Mouse (Mus musculus) forebrain, embryonic 14.5 days (tissue): ENCODE measurements around the gene Prkce. TPM values are rescaled to one million over a fixed set of nuclear protein-coding genes. Genes with fewer than 3 reads are reported as not detected.

Source experiments
- ATAC-seq: fragments of 200-750 bp; cut with Nextera tagmentation; 2 replicates; pipeline ENCODE4 v1.8.0; 2017; ENCODE audit warnings: mild to moderate bottlenecking, moderate library complexity
- DNase-seq: peaks from one replicate; pipeline ENCODE4 v3.0.0-alpha.2; 2015; ENCODE audit warnings: low spot score
- H3K27ac ChIP-seq: fragments of 300-500 bp; sonication (generic); 2 replicates; pipeline ENCODE4 v1.5.1; 2014; ENCODE audit warnings: low read depth, mild to moderate bottlenecking, control low read depth, low read length, moderate library complexity
- H3K27me3 ChIP-seq: fragments of 300-500 bp; sonication (generic); replicated peaks from 2 replicates; pipeline ENCODE4 v1.6.1; 2014; ENCODE audit warnings: low read length, control low read depth, mixed read lengths; ENCODE audit not compliant: control insufficient read depth, insufficient read depth
- H3K36me3 ChIP-seq: fragments of 300-500 bp; sonication (generic); 2 replicates; pipeline ENCODE4 v1.6.1; 2014; ENCODE audit warnings: low read length, control low read depth; ENCODE audit not compliant: control insufficient read depth, insufficient read depth
- H3K4me1 ChIP-seq: fragments of 300-500 bp; sonication (generic); 2 replicates; pipeline ENCODE4 v1.6.1; 2014; ENCODE audit warnings: antibody characterized with exemption, low read length, control low read depth; ENCODE audit not compliant: control insufficient read depth, insufficient read depth
- H3K4me2 ChIP-seq: fragments of 300-500 bp; sonication (generic); 2 replicates; pipeline ENCODE4 v1.6.1; 2014; ENCODE audit warnings: mild to moderate bottlenecking, control low read depth, low read length
- H3K4me3 ChIP-seq: fragments of 300-500 bp; sonication (generic); 2 replicates; pipeline ENCODE4 v1.5.1; 2014; ENCODE audit warnings: low read depth, low read length, control low read depth
- H3K9ac ChIP-seq: fragments of 300-500 bp; sonication (generic); 2 replicates; pipeline ENCODE4 v1.6.1; 2014; ENCODE audit warnings: mild to moderate bottlenecking, low read length, control low read depth, moderate library complexity
- H3K9me3 ChIP-seq: fragments of 300-500 bp; sonication (generic); replicated peaks from 2 replicates; pipeline ENCODE4 v1.6.1; 2016; ENCODE audit warnings: low read length, control low read depth, mixed read lengths; ENCODE audit not compliant: control insufficient read depth
- WGBS: fragments of 180-500 bp; shearing (Covaris S2); extraction: QIAGEN DNeasy Blood & Tissue Kit; methylation state at CpG from one replicate; pipeline ENCODE4 v1.1.7; 2014; 5-methylcytosine and 5-hydroxymethylcytosine counted together
- polyA plus RNA-seq: library from polyadenylated mRNA; unstranded; fragments of >200 nt; fragmentation: Nextera tagmentation; extraction: Ambion mirVana; gene quantifications from 2 replicates; pipeline ENCODE4 v1.2.1, GENCODE M21; 2014

Prkce gene
- polyA plus RNA-seq, 1 experiment from 2014 or later: 16.9 TPM

DNA sequence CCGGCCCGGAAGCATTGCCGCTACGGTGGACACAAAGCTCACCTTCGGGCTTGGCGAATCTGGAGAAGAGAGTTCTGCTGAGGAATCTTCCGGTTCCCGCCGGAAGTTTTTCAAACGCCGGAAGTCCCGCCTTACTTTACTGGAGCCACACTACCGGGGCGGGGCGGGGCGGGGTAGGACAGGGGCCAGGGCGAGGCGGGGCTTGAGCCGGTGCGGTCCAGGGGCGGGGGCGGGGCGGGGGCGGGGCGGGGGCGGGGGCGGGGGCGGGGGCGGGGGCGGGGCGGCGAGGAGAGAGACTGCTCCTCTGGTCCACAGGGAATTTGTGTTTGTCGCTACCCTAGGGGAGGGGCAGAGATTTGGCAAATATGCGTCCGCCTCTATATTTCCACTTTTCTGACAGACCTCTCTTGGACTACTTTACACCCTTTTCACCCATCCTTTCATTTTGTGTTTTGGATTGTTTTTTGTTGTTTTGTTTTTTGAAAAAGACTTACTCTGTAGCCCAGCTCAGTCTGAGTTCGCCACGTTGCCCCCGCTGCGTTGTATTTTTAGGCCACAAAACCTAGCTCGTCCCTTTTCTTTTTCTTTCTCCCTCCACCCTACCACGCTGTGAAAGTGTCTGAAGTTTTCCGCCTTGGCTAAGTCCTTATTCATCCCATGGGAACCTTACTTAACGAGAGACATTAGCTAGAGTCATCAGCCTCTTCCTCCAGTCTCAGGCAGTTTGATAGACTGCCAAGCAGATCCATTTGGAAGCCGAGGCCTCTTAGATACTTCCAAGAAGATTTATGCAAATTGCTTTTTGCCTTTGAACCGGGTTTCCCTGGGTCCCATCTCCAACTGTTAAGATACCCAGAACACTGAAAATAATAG is 22.3 kb upstream of the Prkce start, which contains the start of gene Srbd1:
TSS of gene Srbd1 (minus strand) at position 97 of the 873 bp plus-strand sequence.
- H3K27ac ChIP-seq: peak within 1 kb of the TSS; percentile 36; the same call in 1 of the 2 replicates
- under 1% methylated on average over 33 of the region's 45 CpGs for WGBS
- peaks cover 9% of the 10 kb centered on the region for H3K4me1 ChIP-seq
- ATAC-seq: peak; percentile 97
- no peaks in the 10 kb centered on the region for H3K36me3 ChIP-seq
- H3K4me3 ChIP-seq: peak within 1 kb of the TSS; percentile 63
- H3K9ac ChIP-seq: peak within 1 kb of the TSS; percentile 82
- H3K4me2 ChIP-seq: peak within 1 kb of the TSS; percentile 91
- H3K27me3 ChIP-seq: no peaks in the 10 kb centered on the region
- DNase-seq: peak; percentile 96
- no peaks in the 10 kb centered on the region for H3K9me3 ChIP-seq

DNA sequence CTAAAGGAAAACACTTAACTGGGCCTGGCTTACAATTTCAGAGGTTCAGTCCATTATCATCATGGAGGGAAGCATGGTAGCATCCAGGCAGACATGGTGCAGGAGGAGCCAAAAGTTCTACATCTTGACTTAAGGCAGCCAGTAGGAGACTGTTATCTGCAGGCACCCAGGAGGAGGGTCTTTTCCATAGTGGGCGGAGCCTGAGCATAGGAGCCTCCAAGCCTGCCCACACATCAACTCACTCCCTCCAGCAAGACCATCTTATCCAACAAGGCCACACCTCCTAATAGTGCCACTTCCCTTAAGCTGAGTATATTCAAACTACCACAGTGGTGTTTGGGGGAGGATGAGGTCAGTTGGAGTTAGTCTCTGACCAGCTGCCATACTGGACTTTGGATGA is 17.9 kb upstream of the Prkce start:
- Histone ChIP-seq H3K9me3 (no peaks in the 10 kb centered on the region), H3K4me3 (no peak overlapping the region), H3K36me3 (no peaks in the 10 kb centered on the region), H3K27me3 (no peaks in the 10 kb centered on the region), H3K9ac (no peak overlapping the region), H3K27ac (no peak overlapping the region), H3K4me1 (peaks cover 3% of the 10 kb centered on the region; the same call in 1 of the 2 replicates), H3K4me2 (no peak overlapping the region)
- DNase-seq (no peak), ATAC-seq (no peak)
- 94% methylated on average over 1 of the region's 1 CpGs for WGBS

- Histone ChIP-seq H3K9ac (no peak overlapping the region), H3K27ac (no peak overlapping the region), H3K4me2 (no peak overlapping the region)
These were observed 16.7 kb upstream of the Prkce start for GRCm38 (mm10) chr17:86150867-86151348.

GRCm38 (mm10) chr17:86156999-86157398 is 10.6 kb upstream of the Prkce start:
- no peaks in the 10 kb centered on the region for H3K4me1 ChIP-seq
- no peak overlapping the region for H3K4me2 ChIP-seq
- H3K4me3 ChIP-seq: no peak overlapping the region
- H3K27me3 ChIP-seq: no peaks in the 10 kb centered on the region
- DNase-seq (no peak), ATAC-seq (no peak)
- H3K27ac ChIP-seq: no peak overlapping the region
- H3K36me3 ChIP-seq: no peaks in the 10 kb centered on the region
- WGBS: 75% methylated on average over 6 of the region's 6 CpGs
- no peak overlapping the region for H3K9ac ChIP-seq
- no peaks in the 10 kb centered on the region for H3K9me3 ChIP-seq

More at GRCm38 (mm10) chr17:86150867-86151348, 16.7 kb upstream of the Prkce start:
- Histone ChIP-seq H3K36me3 (no peaks in the 10 kb centered on the region), H3K9me3 (no peaks in the 10 kb centered on the region), H3K4me3 (no peak overlapping the region), H3K27me3 (no peaks in the 10 kb centered on the region), H3K4me1 (no peaks in the 10 kb centered on the region)
- peak; percentile 98 for ATAC-seq
- 14% methylated on average over 5 of the region's 5 CpGs for WGBS
- DNase-seq: peak; percentile 96

- no peak overlapping the region for H3K4me3 ChIP-seq
- H3K4me1 ChIP-seq: no peaks in the 10 kb centered on the region
- DNase-seq (no peak), ATAC-seq (no peak)
- H3K9ac ChIP-seq: no peak overlapping the region
- H3K27me3 ChIP-seq: no peaks in the 10 kb centered on the region
- no peaks in the 10 kb centered on the region for H3K36me3 ChIP-seq
- H3K27ac ChIP-seq: no peak overlapping the region
- no peaks in the 10 kb centered on the region for H3K9me3 ChIP-seq
- WGBS: 67% methylated on average over 15 of the region's 15 CpGs
- H3K4me2 ChIP-seq: no peak overlapping the region
These were observed 4.9 kb upstream of the Prkce start for GRCm38 (mm10) chr17:86162672-86163071.

- Histone ChIP-seq H3K9me3 (no peaks in the 10 kb centered on the region), H3K27me3 (no peaks in the 10 kb centered on the region), H3K36me3 (no peaks in the 10 kb centered on the region), H3K27ac (no peak overlapping the region), H3K9ac (no peak overlapping the region), H3K4me1 (peaks cover 2% of the 10 kb centered on the region; the same call in 1 of the 2 replicates), H3K4me3 (no peak overlapping the region), H3K4me2 (no peak overlapping the region)
- DNase-seq (no peak), ATAC-seq (no peak)
- 87% methylated on average over 7 of the region's 7 CpGs for WGBS
These were observed 3.2 kb upstream of the Prkce start for GRCm38 (mm10) chr17:86164416-86164815.

DNA sequence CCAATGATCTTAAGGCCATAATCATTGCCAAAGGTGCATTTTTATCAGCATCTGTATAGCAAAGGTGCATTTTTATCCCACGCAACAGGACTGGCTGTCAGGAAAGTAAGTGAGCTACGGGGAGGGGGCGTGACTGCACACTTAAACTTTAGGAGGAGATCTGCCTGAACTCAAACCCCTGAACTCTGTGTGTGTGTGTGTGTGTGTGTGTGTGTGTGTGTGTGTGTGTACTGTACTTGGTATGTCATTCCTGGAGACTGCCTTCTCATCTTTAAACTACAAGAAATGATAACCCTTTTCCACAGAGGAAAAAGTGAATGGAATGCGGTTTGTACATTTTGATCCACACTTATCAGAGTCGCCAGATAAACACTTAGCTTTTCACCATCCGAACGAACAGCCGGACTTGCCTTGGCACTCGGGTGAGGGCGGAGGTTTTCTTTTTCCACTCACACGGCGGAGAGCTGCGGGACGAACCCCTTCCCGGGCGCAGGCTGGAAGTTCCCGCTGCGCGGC is 1.5 kb upstream of the Prkce start:
- Histone ChIP-seq H3K4me1 (peaks cover 9% of the 10 kb centered on the region), H3K9me3 (no peaks in the 10 kb centered on the region), H3K9ac (peak overlapping the region; percentile 84), H3K27ac (peak overlapping the region; percentile 91; the same call in 1 of the 2 replicates), H3K4me3 (peak overlapping the region; percentile 68), H3K27me3 (no peaks in the 10 kb centered on the region), H3K4me2 (peak overlapping the region; percentile 82), H3K36me3 (no peaks in the 10 kb centered on the region)
- DNase-seq (no peak), ATAC-seq (no peak)
- 2% methylated on average over 19 of the region's 19 CpGs for WGBS

GRCm38 (mm10) chr17:86166567-86167319 is 842 bp upstream of the Prkce start:
- under 1% methylated on average over 46 of the region's 46 CpGs for WGBS
- H3K4me3 ChIP-seq: peak overlapping the region; percentile 68

More at GRCm38 (mm10) chr17:86166567-86167319, 842 bp upstream of the Prkce start:
- Histone ChIP-seq H3K4me1 (peaks cover 9% of the 10 kb centered on the region), H3K4me2 (peak overlapping the region; percentile 82), H3K9me3 (no peaks in the 10 kb centered on the region), H3K36me3 (no peaks in the 10 kb centered on the region), H3K27me3 (no peaks in the 10 kb centered on the region), H3K9ac (peak overlapping the region; percentile 84), H3K27ac (peak overlapping the region; percentile 91)
- ATAC-seq (peak; percentile 54), DNase-seq (peak; percentile 75)
